In genomic region chr2:11698994-11699393, GRCm38 (mm10) we compare ENCODE assay signal across 24 mouse cellular contexts. TPM values are rescaled to one million over a fixed set of nuclear protein-coding genes. Genes with fewer than 3 reads are reported as not detected.
DNase-seq lines count a peak whose midpoint lies in the region; ATAC-seq and TF ChIP-seq lines count a peak whose summit lies in the region.
"Had no signal": no experiment of that assay in that cellular context is flagged by ENCODE, and none has a peak within 500 bp of the region (broad histone marks: within the 10 kb centered on the region; RNA-seq: fewer than 3 reads in every experiment).

No protein-coding gene starts in this region.

- no peak for TF ChIP-seq CTCF in intestine, postnatal 0 days (IDR thresholded peaks at IDR 0.05; ENCODE audit: low read depth)
- TF ChIP-seq CTCF in lung, postnatal 0 days (IDR thresholded peaks at IDR 0.05): no peak

- no peak overlapping the region for H3K27ac ChIP-seq in intestine, postnatal 0 days (ENCODE audit: low read depth, low read length)
- H3K27ac ChIP-seq in intestine, embryonic 16.5 days (ENCODE audit: low read length): no peak overlapping the region
- H3K27ac ChIP-seq in lung, postnatal 0 days (ENCODE audit: low read length): no peak overlapping the region
- no peak overlapping the region for H3K27ac ChIP-seq in forebrain, embryonic 15.5 days (replicated peaks)
- H3K27ac ChIP-seq: heart, adult 2 months; heart, embryonic 15.5 days; limb, embryonic 15.5 days; macrophage; midbrain, embryonic 10.5 days; stomach, embryonic 15.5 days had no signal

- no peaks in the 10 kb centered on the region for H3K9me3 ChIP-seq in intestine, postnatal 0 days (ENCODE audit: control insufficient read depth)
- H3K9me3 ChIP-seq in intestine, embryonic 16.5 days (ENCODE audit: control insufficient read depth, low read length): no peaks in the 10 kb centered on the region
- H3K9me3 ChIP-seq in lung, postnatal 0 days (ENCODE audit: low read length): no peaks in the 10 kb centered on the region
- no peaks in the 10 kb centered on the region for H3K9me3 ChIP-seq in forebrain, embryonic 15.5 days
- H3K9me3 ChIP-seq: heart, embryonic 15.5 days; limb, embryonic 15.5 days; midbrain, embryonic 10.5 days; stomach, embryonic 15.5 days had no signal

- no peaks in the 10 kb centered on the region for H3K36me3 ChIP-seq in intestine, postnatal 0 days (ENCODE audit: control insufficient read depth, insufficient read depth)
- no peaks in the 10 kb centered on the region for H3K36me3 ChIP-seq in intestine, embryonic 16.5 days (ENCODE audit: control insufficient read depth, insufficient read depth, low read length)
- no peaks in the 10 kb centered on the region for H3K36me3 ChIP-seq in lung, postnatal 0 days (ENCODE audit: insufficient read depth, low read length)
- H3K36me3 ChIP-seq in forebrain, embryonic 15.5 days: no peaks in the 10 kb centered on the region
- H3K36me3 ChIP-seq: heart, embryonic 15.5 days; limb, embryonic 15.5 days; midbrain, embryonic 10.5 days; stomach, embryonic 15.5 days had no signal

- H3K27me3 ChIP-seq in intestine, postnatal 0 days (replicated peaks; ENCODE audit: control insufficient read depth, insufficient read depth, low read length): no peaks in the 10 kb centered on the region
- no peaks in the 10 kb centered on the region for H3K27me3 ChIP-seq in intestine, embryonic 16.5 days (replicated peaks; ENCODE audit: control insufficient read depth, insufficient read depth, low read length)
- no peaks in the 10 kb centered on the region for H3K27me3 ChIP-seq in lung, postnatal 0 days (replicated peaks; ENCODE audit: insufficient read depth, low read length)
- H3K27me3 ChIP-seq in forebrain, embryonic 15.5 days: no peaks in the 10 kb centered on the region
- H3K27me3 ChIP-seq: heart, embryonic 15.5 days; limb, embryonic 15.5 days; stomach, embryonic 15.5 days had no signal

- H3K4me1 ChIP-seq in intestine, postnatal 0 days (replicated peaks; ENCODE audit: control insufficient read depth, insufficient read depth, low read length): no peaks in the 10 kb centered on the region
- no peaks in the 10 kb centered on the region for H3K4me1 ChIP-seq in intestine, embryonic 16.5 days (ENCODE audit: control insufficient read depth, insufficient read depth, low read length)
- H3K4me1 ChIP-seq in lung, postnatal 0 days (ENCODE audit: insufficient read depth, low read depth, low read length): no peaks in the 10 kb centered on the region
- no peaks in the 10 kb centered on the region for H3K4me1 ChIP-seq in forebrain, embryonic 15.5 days
- H3K4me1 ChIP-seq: heart, embryonic 15.5 days; limb, embryonic 15.5 days; midbrain, embryonic 10.5 days; stomach, embryonic 15.5 days had no signal

- H3K4me2 ChIP-seq in intestine, postnatal 0 days (replicated peaks; ENCODE audit: low read depth): no peak overlapping the region
- H3K4me2 ChIP-seq in intestine, embryonic 16.5 days (ENCODE audit: low read depth, low read length): no peak overlapping the region
- H3K4me2 ChIP-seq in lung, postnatal 0 days (replicated peaks; ENCODE audit: low read depth, low read length): no peak overlapping the region
- H3K4me2 ChIP-seq in forebrain, embryonic 15.5 days (replicated peaks): no peak overlapping the region
- H3K4me2 ChIP-seq: heart, embryonic 15.5 days; limb, embryonic 15.5 days; stomach, embryonic 15.5 days had no signal

- 50% methylated on average over 5 of the region's 5 CpGs for WGBS in intestine, postnatal 0 days
- 57% methylated on average over 5 of the region's 5 CpGs for WGBS in intestine, embryonic 16.5 days
- WGBS in lung, postnatal 0 days: 57% methylated on average over 5 of the region's 5 CpGs
- WGBS in forebrain, embryonic 15.5 days: 69% methylated on average over 5 of the region's 5 CpGs

- TF ChIP-seq EP300 in lung, postnatal 0 days (IDR thresholded peaks at IDR 0.05): no peak

- peak; percentile 55 for ATAC-seq in intestine, postnatal 0 days
- ATAC-seq in intestine, embryonic 16.5 days: no peak
- ATAC-seq in lung, postnatal 0 days: no peak
- ATAC-seq in forebrain, embryonic 15.5 days (replicated peaks): no peak

- H3K4me3 ChIP-seq in intestine, postnatal 0 days (ENCODE audit: low read depth, low read length): no peak overlapping the region
- no peak overlapping the region for H3K4me3 ChIP-seq in intestine, embryonic 16.5 days (ENCODE audit: low read length)
- H3K4me3 ChIP-seq in lung, postnatal 0 days (ENCODE audit: low read depth, low read length): no peak overlapping the region
- no peak overlapping the region for H3K4me3 ChIP-seq in forebrain, embryonic 15.5 days
- H3K4me3 ChIP-seq: heart, adult 2 months; heart, embryonic 15.5 days; limb, embryonic 15.5 days; midbrain, embryonic 10.5 days; stomach, embryonic 15.5 days had no signal

- peak; percentile 12 for DNase-seq in lung, postnatal 10 days
- DNase-seq in lung, postnatal 0 days (ENCODE audit: low spot score): no peak
- peak; percentile 65 for DNase-seq in kidney, postnatal 14 days
- DNase-seq in gastrocnemius, adult 18-20 months (ENCODE audit: low spot score): no peak
- DNase-seq: adrenal gland, postnatal 10 days; B cell, adult 2 months; cerebellum, adult 9-11 months; gastrocnemius, postnatal 10 days; heart, adult 2 months; lung, adult 2 months; retina, postnatal 1 day; thymus, adult 18-20 months; thymus, postnatal 4 days had no signal

- no peak overlapping the region for H3K9ac ChIP-seq in intestine, postnatal 0 days (ENCODE audit: low read depth, low read length)
- no peak overlapping the region for H3K9ac ChIP-seq in intestine, embryonic 16.5 days (ENCODE audit: low read depth, low read length)
- H3K9ac ChIP-seq in lung, postnatal 0 days (replicated peaks; ENCODE audit: low read depth): no peak overlapping the region
- H3K9ac ChIP-seq in forebrain, embryonic 15.5 days (replicated peaks): no peak overlapping the region
- H3K9ac ChIP-seq: heart, embryonic 15.5 days; limb, embryonic 15.5 days; stomach, embryonic 15.5 days had no signal

RNA-seq across cellular contexts. Expression of gene Il15ra, which starts 6.1 kb away (rescaled TPM):
- polyA plus RNA-seq in intestine, postnatal 0 days (2015; fragmentation: Nextera tagmentation; extraction: Ambion mirVana): 3.7 and 4.9 TPM in 2 replicates
- 2.0 and 2.2 TPM in 2 replicates for polyA plus RNA-seq in intestine, embryonic 16.5 days (2015; fragmentation: Nextera tagmentation; extraction: Ambion mirVana)
- polyA plus RNA-seq in lung, postnatal 0 days (2015; fragmentation: Nextera tagmentation; extraction: Ambion mirVana): 4.3 and 6.7 TPM in 2 replicates
- polyA plus RNA-seq in forebrain, embryonic 15.5 days (2015; fragmentation: Nextera tagmentation; extraction: Ambion mirVana): 0.74 and 0.86 TPM in 2 replicates
- 10 to 100 TPM; 17.6 to 29.5 TPM for total RNA-seq in gastrocnemius, adult 18-20 months (2021)

RNA-seq across cellular contexts. Expression of gene Il2ra, which starts 56.4 kb away (rescaled TPM):
- 0.05 and 0.16 TPM in 2 replicates for polyA plus RNA-seq in intestine, postnatal 0 days (2015; fragmentation: Nextera tagmentation; extraction: Ambion mirVana)
- 0.10 and 0.12 TPM in 2 replicates for polyA plus RNA-seq in intestine, embryonic 16.5 days (2015; fragmentation: Nextera tagmentation; extraction: Ambion mirVana)
- 0.04 TPM in 1 of 2 replicates, not detected in the other for polyA plus RNA-seq in lung, postnatal 0 days (2015; fragmentation: Nextera tagmentation; extraction: Ambion mirVana)
- polyA plus RNA-seq in forebrain, embryonic 15.5 days (2015; fragmentation: Nextera tagmentation; extraction: Ambion mirVana): not detected in 2 replicates
- under 1 TPM; 0.43 to 0.59 TPM for total RNA-seq in gastrocnemius, adult 18-20 months (2021)
- total RNA-seq: left cerebral cortex, postnatal 25 days; midbrain, postnatal 0 days had no signal
- polyA plus RNA-seq: forebrain, embryonic 11.5 days; limb, embryonic 15.5 days; midbrain, embryonic 10.5 days; midbrain, postnatal 0 days had no signal

Comparison
In these comparisons a context has a peak if more than half of its experiments do, and no peak if none do; other contexts are left out.
1. DNase-seq: peak in lung, postnatal 10 days (single experiment) and kidney, postnatal 14 days (single experiment); none in lung, postnatal 0 days (single experiment) and gastrocnemius, adult 18-20 months (single experiment).